ENCODE assay signal across 14 mouse cellular contexts in the genomic region with DNA sequence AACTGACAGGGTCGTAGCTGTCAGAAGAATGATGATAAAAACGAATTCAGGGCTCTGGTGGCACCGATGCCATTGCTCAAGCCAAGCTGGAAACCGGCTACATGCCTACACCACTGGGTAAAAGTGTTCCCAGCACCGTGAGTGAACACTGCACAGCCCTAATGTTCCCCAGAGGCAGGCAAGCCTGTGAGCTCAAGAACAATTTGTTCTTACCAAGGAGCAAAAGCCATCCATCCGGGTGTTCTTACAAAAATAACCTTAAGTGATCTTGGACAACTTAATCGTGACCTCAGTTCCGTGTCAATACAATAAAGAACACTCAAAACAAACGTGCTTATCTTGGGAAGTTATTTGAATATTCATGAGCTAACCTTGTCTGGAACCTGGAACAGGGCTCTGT. TPM values are rescaled to one million over a fixed set of nuclear protein-coding genes. Genes with fewer than 3 reads are reported as not detected.
DNase-seq lines count a peak whose midpoint lies in the region; ATAC-seq and TF ChIP-seq lines count a peak whose summit lies in the region.
"Had no signal": no experiment of that assay in that cellular context is flagged by ENCODE, and none has a peak within 500 bp of the region (broad histone marks: within the 10 kb centered on the region; RNA-seq: fewer than 3 reads in every experiment).

No protein-coding gene starts in this region.

- peak overlapping the region; percentile 80 for H3K27ac ChIP-seq in heart, adult 2 months
- H3K27ac ChIP-seq in CH12.LX (ENCODE audit: insufficient read depth, low read depth) = 0 out of 2 replicates have a peak overlapping the region, but pooled peaks have one; percentile 32
- H3K27ac ChIP-seq in liver, embryonic 15.5 days (replicated peaks) = no peak overlapping the region
- H3K27ac ChIP-seq: embryonic facial prominence, embryonic 15.5 days; neural tube, embryonic 15.5 days had no signal

- H3K9me3 ChIP-seq in CH12.LX (replicated peaks; ENCODE audit: low read length) = no peaks in the 10 kb centered on the region
- H3K9me3 ChIP-seq in liver, embryonic 15.5 days (replicated peaks) = no peaks in the 10 kb centered on the region
- H3K9me3 ChIP-seq: embryonic facial prominence, embryonic 15.5 days; neural tube, embryonic 15.5 days had no signal

- dilution Hi-C loops in CH12.LX (cut with MboI; ENCODE audit: extremely low pct_ligation_motif_present, extremely low pct_unique_long_range_greater_than_20kb, low sequenced_read_pairs) = no loop called here

- 0 out of 2 replicates have a peak overlapping the region, but pooled peaks have one; percentile 7 for H3K4me3 ChIP-seq in heart, adult 2 months
- peak overlapping the region; percentile 67 to 97 (median 75) for H3K4me3 ChIP-seq in CH12.LX (replicated peaks in 1 of 3; ENCODE audit: low read depth in 2 of 3, low read length in 2 of 3, poor library complexity in 1 of 3)
- H3K4me3 ChIP-seq in liver, embryonic 15.5 days (replicated peaks) = no peak overlapping the region
- H3K4me3 ChIP-seq: neural tube, embryonic 15.5 days had no signal

- H3K79me2 ChIP-seq in heart, adult 2 months (replicated peaks; ENCODE audit: control insufficient read depth, insufficient read depth, low read length) = 0 out of 2 replicates have a peak, but pooled peaks cover 1% of the 10 kb centered on the region
- H3K79me2 ChIP-seq in CH12.LX (replicated peaks; ENCODE audit: control insufficient read depth, extremely low read depth, insufficient read depth, poor library complexity, severe bottlenecking) = peaks cover 70% of the 10 kb centered on the region

- peaks cover 1% of the 10 kb centered on the region; the same call in 1 of the 2 replicates for H3K27me3 ChIP-seq in heart, adult 2 months (ENCODE audit: control insufficient read depth, insufficient read depth, low read length)
- peaks cover 4% of the 10 kb centered on the region for H3K27me3 ChIP-seq in CH12.LX (replicated peaks)
- H3K27me3 ChIP-seq in liver, embryonic 15.5 days = peaks cover 32% of the 10 kb centered on the region
- H3K27me3 ChIP-seq: embryonic facial prominence, embryonic 15.5 days had no signal

- peaks cover 6% of the 10 kb centered on the region for H3K4me1 ChIP-seq in heart, adult 2 months (ENCODE audit: control insufficient read depth, insufficient read depth, low read length)
- H3K4me1 ChIP-seq in CH12.LX (ENCODE audit: control insufficient read depth in 1 of 2, insufficient read depth in 2 of 2) = peaks cover 16 to 57% of the 10 kb centered on the region in 2 experiments
- peaks cover 69% of the 10 kb centered on the region for H3K4me1 ChIP-seq in liver, embryonic 15.5 days (replicated peaks)

- WGBS in heart, adult 2 months = 29% methylated on average over 9 of the region's 9 CpGs
- 41% methylated on average over 9 of the region's 9 CpGs for WGBS in liver, embryonic 15.5 days (ENCODE audit: insufficient replicate concordance)

- H3K36me3 ChIP-seq in heart, adult 2 months (ENCODE audit: control insufficient read depth, insufficient read depth, low read length) = no peaks in the 10 kb centered on the region
- H3K36me3 ChIP-seq in CH12.LX (replicated peaks in 1 of 2; ENCODE audit: control insufficient read depth in 1 of 2, insufficient read depth in 1 of 2, low read length in 1 of 2) = peaks cover 0 to 31% of the 10 kb centered on the region in 2 experiments
- H3K36me3 ChIP-seq in liver, embryonic 15.5 days (replicated peaks) = no peaks in the 10 kb centered on the region
- H3K36me3 ChIP-seq: embryonic facial prominence, embryonic 15.5 days; neural tube, embryonic 15.5 days had no signal

- no peak for DNase-seq in heart, adult 2 months
- DNase-seq in heart, postnatal 14 days = no peak
- DNase-seq in CH12.LX (ENCODE audit: extremely low read depth) (no peak), adipocyte (ENCODE audit: low spot score) (peak; percentile 88)
- no peak for DNase-seq in left cerebral cortex, postnatal 4 days
- DNase-seq: cerebellum, adult 18-20 months; gastrocnemius, postnatal 25 days; kidney, adult 8-10 months; layer of hippocampus, adult 9-11 months had no signal

- intact Hi-C loops in heart, adult 2 months (cut with DNase I) = no loop called here
- intact Hi-C loops in heart, postnatal 14 days (cut with DNase I) = no loop called here
- intact Hi-C loops in left cerebral cortex, postnatal 4 days (cut with DNase I) = no loop called here

- no peak for TF ChIP-seq RAD21 in CH12.LX (IDR thresholded peaks at IDR 0.05; ENCODE audit: low read depth, low read length)

- no peak for TF ChIP-seq EP300 in heart, adult 2 months (IDR thresholded peaks at IDR 0.05; ENCODE audit: insufficient read depth, low read depth, low read length)
- no peak for TF ChIP-seq EP300 in CH12.LX (IDR thresholded peaks at IDR 0.05; ENCODE audit: low read length)

- TF ChIP-seq POLR2A in heart, adult 2 months (IDR thresholded peaks at IDR 0.05; ENCODE audit: insufficient read depth, low read depth, low read length) = no peak
- no peak for TF ChIP-seq POLR2A in CH12.LX (IDR thresholded peaks at IDR 0.05; ENCODE audit: low read depth, low read length)

- H3K9ac ChIP-seq in heart, adult 2 months (ENCODE audit: low read depth, low read length) = no peak overlapping the region; the same call in 1 of the 2 replicates
- H3K9ac ChIP-seq in CH12.LX (ENCODE audit: insufficient read depth, low read depth) = peak overlapping the region; percentile 88
- H3K9ac ChIP-seq in liver, embryonic 15.5 days = no peak overlapping the region
- H3K9ac ChIP-seq: embryonic facial prominence, embryonic 15.5 days; neural tube, embryonic 15.5 days had no signal

- no peak for TF ChIP-seq CTCF in heart, adult 2 months (IDR thresholded peaks at IDR 0.05)
- TF ChIP-seq CTCF in CH12.LX (conservative IDR thresholded peaks at IDR 0.05 in 1 of 2, IDR thresholded peaks at IDR 0.05 in 1 of 2; ENCODE audit: low read depth in 2 of 2, low read length in 2 of 2) = no peak

- peak overlapping the region; percentile 99 for H3K4me2 ChIP-seq in CH12.LX (ENCODE audit: insufficient read depth, low read depth, poor library complexity, severe bottlenecking)
- 0 out of 2 replicates have a peak overlapping the region, but pooled peaks have one; percentile 89 for H3K4me2 ChIP-seq in liver, embryonic 15.5 days

- in situ Hi-C loops in CH12.LX (cut with MboI; ENCODE audit: low pct_ligation_motif_present, low pct_unique_long_range_greater_than_20kb, low sequenced_read_pairs) = loop anchor here (10.0 kb wide), 1 partner anchor 74 kb away; no protein-coding TSS in a partner anchor

- ATAC-seq in liver, embryonic 15.5 days (ENCODE audit: insufficient read depth) = no peak
- ATAC-seq in activated CD4-positive, CD25-positive, alpha-beta regulatory T cell, adult 4 months = no peak
- ATAC-seq in CD4-positive, CD25-positive, alpha-beta regulatory T cell, adult 4 months = no peak

TF ChIP-seq in CH12.LX, 34 proteins besides CTCF, POLR2A, EP300 and RAD21:
- TF ChIP-seq MYC (IDR thresholded peaks at IDR 0.05; ENCODE audit: low read depth, low read length) = no peak
- TF ChIP-seq MAZ (IDR thresholded peaks at IDR 0.05; ENCODE audit: low read depth, low read length) = no peak
- no peak for TF ChIP-seq BHLHE40 (IDR thresholded peaks at IDR 0.05; ENCODE audit: low read depth, low read length)
- no peak for TF ChIP-seq JUN (IDR thresholded peaks at IDR 0.05; ENCODE audit: insufficient read depth, low read depth, low read length)
- TF ChIP-seq KAT2A (IDR thresholded peaks at IDR 0.05; ENCODE audit: insufficient replicate concordance, low read length) = no peak
- TF ChIP-seq CHD2 (IDR thresholded peaks at IDR 0.05; ENCODE audit: low read length) = no peak
- no peak for TF ChIP-seq HCFC1 (IDR thresholded peaks at IDR 0.05; ENCODE audit: low read depth, low read length)

RNA-seq across cellular contexts. Expression of gene Hk2, which starts 3.2 kb away (rescaled TPM):
- total RNA-seq in heart, adult 2 months (2021) = 100 to 1,000 TPM; 325 to 363 TPM
- 104 and 173 TPM in 2 replicates for polyA plus RNA-seq in heart, adult 2 months (2012; rRNA removed)
- total RNA-seq in heart, postnatal 14 days (2021) = 100 to 1,000 TPM; 206 to 212 TPM
- 127 and 149 TPM in 2 replicates for total RNA-seq in CH12.LX (2012; rRNA removed)
- total RNA-seq in CH12.LX (2014; rRNA removed) = 56.0 and 64.2 TPM in 2 replicates
- polyA plus RNA-seq in CH12.LX (2012; ENCODE audit: insufficient read length, low read depth) = 68.4 and 75.3 TPM in 2 replicates
- 4.7 and 5.2 TPM in 2 replicates for polyA plus RNA-seq in liver, embryonic 15.5 days (2015; fragmentation: Nextera tagmentation; extraction: Ambion mirVana)
- 1 to 10 TPM; 5.0 to 6.4 TPM for polyA plus RNA-seq in activated CD4-positive, CD25-positive, alpha-beta regulatory T cell, adult 4 months (2017; shearing (Covaris generic))
- total RNA-seq in left cerebral cortex, postnatal 4 days (2021) = 1 to 10 TPM; 2.4 to 3.4 TPM
- 1 to 10 TPM; 3.0 TPM for polyA plus RNA-seq in CD4-positive, CD25-positive, alpha-beta regulatory T cell, adult 4 months (2017; shearing (Covaris generic))
